ENCODE assay signal across 9 mouse cellular contexts in genomic region chr2:36203011-36203825, GRCm38 (mm10). TPM values are rescaled to one million over a fixed set of nuclear protein-coding genes. Genes with fewer than 3 reads are reported as not detected.
A peak's percentile ranks its signal among the peaks of the same experiment; 100 is the strongest.
DNase-seq lines count a peak whose midpoint lies in the region; ATAC-seq lines count a peak whose summit lies in the region.
"Had no signal": no experiment of that assay in that cellular context is flagged by ENCODE, and none has a peak within 500 bp of the region (broad histone marks: within the 10 kb centered on the region; RNA-seq: fewer than 3 reads in every experiment).

No protein-coding gene starts in this region.

- no peak for DNase-seq in kidney, adult 8-10 months
- DNase-seq in Muller cell, postnatal 12 days (ENCODE audit: inconsistent ontology term) = peak; percentile 42
- DNase-seq in forebrain, embryonic 14.5 days (ENCODE audit: low spot score) = peak; percentile 83
- DNase-seq in kidney, postnatal 4 days = peak; percentile 50 to 63
- peak; percentile 44 for DNase-seq in mesoderm, embryonic 11.5 days (ENCODE audit: low read depth, low spot score)
- peak; percentile 60 for DNase-seq in right cerebral cortex, postnatal 4 days
- DNase-seq in urinary bladder, postnatal 4 days (ENCODE audit: low spot score in 2 of 2) = no peak

- H3K9me3 ChIP-seq in kidney, embryonic 14.5 days (ENCODE audit: control insufficient read depth, low read length) = no peaks in the 10 kb centered on the region
- H3K9me3 ChIP-seq in forebrain, embryonic 14.5 days (replicated peaks; ENCODE audit: control insufficient read depth, low read length) = no peaks in the 10 kb centered on the region

- peak; percentile 65 for ATAC-seq in kidney, embryonic 14.5 days (ENCODE audit: low FRiP score, low TSS enrichment)
- ATAC-seq in forebrain, embryonic 14.5 days = peak; percentile 87

- peaks cover 45% of the 10 kb centered on the region for H3K27me3 ChIP-seq in kidney, embryonic 14.5 days (ENCODE audit: control insufficient read depth, insufficient read depth, low read length)
- peaks cover 13% of the 10 kb centered on the region for H3K27me3 ChIP-seq in forebrain, embryonic 14.5 days (replicated peaks; ENCODE audit: control insufficient read depth, insufficient read depth, low read length)

- peak overlapping the region; percentile 81 for H3K4me2 ChIP-seq in kidney, embryonic 14.5 days (replicated peaks; ENCODE audit: low read depth, low read length)
- H3K4me2 ChIP-seq in forebrain, embryonic 14.5 days (ENCODE audit: low read length) = peak overlapping the region; percentile 86

- WGBS in kidney, embryonic 14.5 days = under 1% methylated on average over 39 of the region's 39 CpGs
- under 1% methylated on average over 39 of the region's 39 CpGs for WGBS in forebrain, embryonic 14.5 days

- no peak overlapping the region for H3K27ac ChIP-seq in kidney, embryonic 14.5 days (ENCODE audit: low read depth, low read length)
- H3K27ac ChIP-seq in forebrain, embryonic 14.5 days (ENCODE audit: low read depth, low read length) = peak overlapping the region; percentile 76
- H3K27ac ChIP-seq: macrophage had no signal

- peak overlapping the region; percentile 48 for H3K9ac ChIP-seq in kidney, embryonic 14.5 days (ENCODE audit: low read depth, low read length)
- peak overlapping the region; percentile 61 for H3K9ac ChIP-seq in forebrain, embryonic 14.5 days (ENCODE audit: low read length)

- peak overlapping the region; percentile 43 for H3K4me3 ChIP-seq in kidney, embryonic 14.5 days (ENCODE audit: low read length)
- peak overlapping the region; percentile 35 for H3K4me3 ChIP-seq in forebrain, embryonic 14.5 days (ENCODE audit: low read depth, low read length)

- no peaks in the 10 kb centered on the region for H3K36me3 ChIP-seq in kidney, embryonic 14.5 days (ENCODE audit: control insufficient read depth, insufficient read depth, low read length)
- no peaks in the 10 kb centered on the region for H3K36me3 ChIP-seq in forebrain, embryonic 14.5 days (ENCODE audit: control insufficient read depth, insufficient read depth, low read length)

- 0 out of 2 replicates have a peak, but pooled peaks cover 3% of the 10 kb centered on the region for H3K4me1 ChIP-seq in kidney, embryonic 14.5 days (ENCODE audit: control insufficient read depth, insufficient read depth, low read length)
- H3K4me1 ChIP-seq in forebrain, embryonic 14.5 days (ENCODE audit: control insufficient read depth, insufficient read depth, low read length) = peaks cover 13% of the 10 kb centered on the region; the same call in 1 of the 2 replicates

RNA-seq across cellular contexts. Expression of gene Ptgs1, which starts 27.0 kb away (rescaled TPM):
- 16.4 and 24.6 TPM in 2 replicates for polyA plus RNA-seq in kidney, embryonic 14.5 days (2014; fragmentation: Nextera tagmentation; extraction: Ambion mirVana)
- 3.7 and 3.8 TPM in 2 replicates for polyA plus RNA-seq in forebrain, embryonic 14.5 days (2014; fragmentation: Nextera tagmentation; extraction: Ambion mirVana)

Comparison
In these comparisons a context has a peak if more than half of its experiments do, and no peak if none do; other contexts are left out.
1. DNase-seq: peak in Muller cell, postnatal 12 days (single experiment), forebrain, embryonic 14.5 days (single experiment), kidney, postnatal 4 days (2 of 2), mesoderm, embryonic 11.5 days (single experiment) and right cerebral cortex, postnatal 4 days (single experiment); none in kidney, adult 8-10 months (0 of 2) and urinary bladder, postnatal 4 days (0 of 2).